Mouse (Mus musculus): ENCODE results near the gene Trpc6.

Gene Trpc6

DNA sequence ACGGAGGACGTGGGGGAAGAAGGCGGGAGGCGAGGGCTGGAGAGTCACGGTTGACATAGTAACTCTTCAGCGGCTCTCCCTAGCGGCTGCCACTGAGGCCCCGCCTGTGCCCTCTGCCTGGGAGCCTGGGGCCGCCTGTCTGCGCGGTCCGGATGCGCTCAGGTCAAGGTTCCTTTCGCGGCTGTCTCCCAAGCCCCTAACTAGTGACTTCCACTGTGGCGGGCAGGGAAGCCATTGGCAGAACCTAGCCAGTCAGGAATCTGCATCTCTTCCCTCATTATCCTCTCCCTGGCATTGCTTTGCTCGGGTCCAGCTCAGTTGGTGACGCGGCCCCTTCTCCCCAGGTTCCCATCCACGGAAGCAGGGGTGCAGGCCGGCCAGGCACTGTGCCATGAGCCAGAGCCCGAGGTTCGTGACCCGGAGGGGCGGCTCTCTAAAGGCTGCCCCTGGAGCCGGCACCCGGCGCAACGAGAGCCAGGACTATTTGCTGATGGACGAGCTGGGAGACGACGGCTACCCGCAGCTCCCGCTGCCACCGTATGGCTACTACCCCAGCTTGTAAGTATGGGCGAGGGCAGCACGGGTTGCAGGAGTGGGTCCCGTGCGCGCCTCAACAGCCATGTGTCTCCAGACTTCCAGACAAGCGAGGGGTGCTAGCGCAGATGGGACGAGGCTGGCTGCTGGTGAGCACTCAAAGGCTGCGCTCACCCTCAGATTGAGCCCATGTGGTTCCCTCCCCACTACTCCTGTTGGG, at the start of gene Trpc6:
Gene Trpc6 (plus strand): TSS at position 102 of the 754 bp plus-strand sequence.
- no peak for DNase-seq (ENCODE audit: low read depth in 2 of 2, low spot score in 2 of 2)

DNA sequence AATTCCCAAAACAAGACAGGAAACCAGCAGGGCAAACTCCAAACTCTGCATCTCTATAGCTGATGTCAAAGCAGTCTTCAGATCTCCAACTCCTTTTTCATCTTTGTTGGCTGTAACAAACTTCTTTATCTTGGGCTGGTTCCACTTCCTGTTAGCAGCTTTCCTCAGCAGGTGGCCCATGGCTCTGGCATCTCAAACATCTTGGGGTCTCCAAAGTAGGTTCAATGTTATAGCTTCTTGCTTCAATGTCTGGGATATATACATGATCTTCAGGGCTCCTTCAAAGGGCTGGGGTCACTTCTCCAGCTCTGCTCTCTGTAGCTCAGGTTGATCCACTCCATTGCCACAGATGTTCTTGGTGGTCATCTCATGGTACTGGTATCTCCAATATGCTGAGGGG, 23.0 kb upstream of the Trpc6 start:
- DNase-seq (ENCODE audit: low read depth in 2 of 2, low spot score in 2 of 2), result no peak

- DNase-seq (ENCODE audit: low read depth in 2 of 2, low spot score in 2 of 2), result no peak
These were observed 10.3 kb upstream of the Trpc6 start for GRCm38 (mm10) chr9:8533670-8534069.

DNA sequence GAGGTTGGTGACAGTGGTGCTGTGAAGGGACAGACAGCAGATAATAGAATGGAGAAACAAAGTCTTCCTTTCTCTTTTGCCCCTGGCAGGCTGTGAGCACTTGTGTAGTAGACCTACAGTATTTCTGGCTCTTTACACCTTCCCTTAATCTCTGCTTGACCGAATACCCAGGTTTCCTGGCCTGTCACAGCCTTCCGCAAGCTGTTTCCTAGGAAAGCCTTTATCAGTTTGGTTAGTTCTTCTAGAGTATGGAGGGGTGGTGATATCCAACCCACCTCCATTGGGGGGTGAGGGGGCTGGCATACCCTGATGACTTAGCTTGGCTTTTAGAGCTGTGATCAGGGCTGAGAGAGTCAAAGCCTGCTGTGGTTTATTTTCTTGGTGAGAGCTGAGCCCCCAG, 1.3 kb downstream of the Trpc6 start:
- no peak for DNase-seq (ENCODE audit: low read depth in 2 of 2, low spot score in 2 of 2)

DNA sequence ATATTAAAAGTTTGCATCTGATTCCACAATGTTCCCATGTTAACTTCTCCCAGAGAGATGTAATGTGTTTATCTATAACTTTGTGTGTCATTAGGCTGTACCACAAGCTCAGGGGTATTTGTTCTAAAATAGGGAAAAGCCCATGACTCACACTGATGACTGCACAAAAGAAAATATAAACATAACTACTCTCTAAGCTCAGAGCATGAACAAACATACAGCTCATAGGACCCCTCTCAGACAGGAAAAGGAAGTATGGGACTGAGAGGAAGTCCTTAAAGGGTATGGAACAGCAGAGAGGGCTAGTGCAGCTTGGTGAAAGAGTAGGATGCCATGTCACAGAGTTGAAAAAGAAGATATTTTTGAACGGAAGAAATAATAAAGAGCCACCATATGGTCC, 14.6 kb downstream of the Trpc6 start:
- DNase-seq (ENCODE audit: low read depth in 2 of 2, low spot score in 2 of 2), result no peak

DNA sequence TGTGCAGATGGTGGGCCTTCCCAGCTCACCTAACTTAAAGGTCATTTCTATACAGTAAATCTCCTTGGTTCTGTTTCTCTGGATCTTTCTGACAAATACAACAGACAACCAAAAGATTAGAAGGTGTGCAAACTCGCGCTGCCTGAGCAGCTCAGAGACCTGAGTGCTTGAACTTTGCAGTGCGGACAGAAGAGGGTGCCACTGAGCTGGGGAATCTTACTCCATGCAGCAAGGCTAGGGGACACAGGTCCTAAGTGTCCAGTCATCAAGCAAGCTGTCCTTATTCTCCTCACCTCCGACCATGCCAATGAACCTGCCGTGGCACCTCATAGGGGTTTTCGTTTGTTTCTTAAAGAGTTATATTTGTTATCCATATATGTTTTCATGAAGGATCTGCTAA, 48.7 kb downstream of the Trpc6 start:
- no peak for DNase-seq (ENCODE audit: low read depth in 2 of 2, low spot score in 2 of 2)

DNA sequence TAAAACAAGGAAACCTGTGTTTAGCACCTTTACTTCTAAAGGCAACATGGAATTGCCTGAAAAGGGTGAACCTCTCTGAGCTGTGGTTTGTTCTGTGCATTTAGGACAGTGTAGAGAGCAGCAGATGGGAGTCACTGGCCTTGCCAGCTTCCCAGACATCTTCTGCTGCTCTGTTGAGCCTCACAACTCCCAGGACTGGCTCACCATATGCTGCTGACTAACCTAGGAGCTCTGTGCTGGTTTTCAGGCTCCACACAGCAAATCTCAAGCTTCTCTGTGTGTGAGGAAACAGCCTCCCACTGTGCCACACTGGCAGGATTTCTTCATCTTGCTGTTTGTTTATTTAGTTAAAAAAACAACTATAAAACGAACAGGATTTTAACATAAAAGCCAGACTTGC, 53.1 kb downstream of the Trpc6 start:
- no peak for DNase-seq (ENCODE audit: low read depth in 2 of 2, low spot score in 2 of 2)

DNA sequence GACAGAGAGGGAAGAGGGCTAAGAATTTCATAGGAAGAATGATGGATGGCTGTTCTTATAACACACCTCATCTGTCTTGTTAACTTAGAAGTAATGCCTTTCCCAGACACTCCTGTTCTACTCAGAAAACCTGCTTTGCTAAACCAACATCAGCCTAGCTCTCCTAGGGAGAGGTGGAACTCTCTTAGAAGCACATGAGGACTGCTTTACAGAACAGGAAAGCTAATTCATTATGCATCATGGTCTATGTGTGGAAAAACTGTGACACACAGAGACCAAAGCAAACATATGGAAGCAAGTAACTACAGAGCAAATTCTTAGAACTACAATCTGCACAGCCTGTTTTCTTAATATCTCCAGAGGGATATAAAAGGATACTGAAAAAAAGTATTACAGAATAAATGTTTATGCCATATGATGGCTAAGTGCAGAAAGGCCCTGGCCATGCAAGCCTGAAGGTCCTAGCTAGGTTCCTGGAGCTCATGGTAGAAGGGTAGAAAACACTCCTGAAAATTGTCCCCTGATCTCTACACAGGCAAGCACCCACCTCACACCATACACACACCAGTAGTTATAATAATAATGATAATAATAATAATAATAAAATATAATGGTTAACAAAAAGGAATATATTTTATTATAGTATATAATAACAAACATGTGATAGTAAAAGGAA, 63.0 kb downstream of the Trpc6 start:
- no peak for DNase-seq (ENCODE audit: low read depth in 2 of 2, low spot score in 2 of 2)

GRCm38 (mm10) chr9:8634344-8634743, 90.4 kb downstream of the Trpc6 start:
- no peak for DNase-seq (ENCODE audit: low read depth in 2 of 2, low spot score in 2 of 2)

DNA sequence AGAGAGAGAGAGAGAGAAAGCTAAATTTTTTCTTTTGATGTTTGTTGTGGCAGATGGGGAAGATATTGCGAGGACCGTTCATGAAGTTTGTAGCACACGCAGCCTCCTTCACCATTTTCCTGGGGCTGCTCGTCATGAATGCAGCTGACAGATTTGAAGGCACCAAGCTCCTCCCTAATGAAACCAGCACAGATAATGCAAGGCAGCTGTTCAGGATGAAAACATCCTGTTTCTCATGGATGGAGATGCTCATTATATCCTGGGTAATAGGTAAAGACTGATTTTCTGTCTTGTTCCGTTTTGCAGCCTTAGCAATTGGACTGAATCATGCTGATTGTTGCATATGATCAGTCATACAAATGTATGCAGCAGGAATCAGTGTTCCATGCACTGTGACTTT, 99.5 kb downstream of the Trpc6 start:
- no peak for DNase-seq (ENCODE audit: low read depth in 2 of 2, low spot score in 2 of 2)

- DNase-seq (ENCODE audit: low read depth in 2 of 2, low spot score in 2 of 2), result no peak
These were observed 111.4 kb downstream of the Trpc6 start for GRCm38 (mm10) chr9:8655347-8655746.

DNA sequence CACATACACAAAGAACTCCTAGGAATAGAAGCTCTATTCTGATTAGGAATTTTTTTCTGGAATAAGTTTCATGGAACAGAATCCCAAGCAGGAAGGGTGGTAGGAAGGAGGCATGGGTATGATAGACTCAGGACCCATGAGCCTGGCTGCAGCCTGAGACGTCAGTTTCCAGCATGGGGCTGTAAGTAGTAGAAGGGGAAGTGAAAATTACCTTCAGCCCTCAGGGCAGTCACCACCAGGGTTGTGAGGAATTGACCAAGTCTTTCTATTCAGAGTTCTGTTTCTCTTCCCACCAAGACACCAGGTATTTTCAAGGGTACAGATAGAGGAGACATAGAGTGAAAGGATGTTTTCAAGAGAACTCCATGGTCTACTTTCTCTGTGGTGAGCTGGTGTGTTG, 129.0 kb downstream of the Trpc6 start:
- no peak for DNase-seq (ENCODE audit: low read depth in 2 of 2, low spot score in 2 of 2)

GRCm38 (mm10) chr9:8676607-8677006, 132.7 kb downstream of the Trpc6 start:
- no peak for DNase-seq (ENCODE audit: low read depth in 2 of 2, low spot score in 2 of 2)

- no peak for DNase-seq (ENCODE audit: low read depth in 2 of 2, low spot score in 2 of 2)
These were observed 149.2 kb downstream of the Trpc6 start for GRCm38 (mm10) chr9:8693177-8693576.

DNA sequence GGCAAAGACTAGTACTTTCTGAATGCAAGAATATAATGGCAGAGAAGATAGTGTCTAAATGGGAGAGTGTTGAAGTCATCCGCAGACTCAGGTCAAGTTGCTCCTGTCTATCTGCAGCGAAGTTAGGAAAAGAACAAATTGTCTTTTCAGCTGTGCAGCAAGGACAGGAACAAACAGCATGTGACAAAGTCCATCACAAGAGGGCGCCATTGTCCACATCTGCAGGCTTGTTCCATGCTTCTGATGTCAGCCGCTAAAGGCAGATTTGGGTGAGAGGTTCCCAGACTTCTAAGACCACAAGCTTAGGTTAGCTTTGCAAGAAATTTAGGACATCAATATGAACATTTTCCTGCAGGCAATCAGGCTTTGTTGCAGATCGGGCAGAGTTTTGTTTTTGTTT, 156.7 kb downstream of the Trpc6 start:
- no peak for DNase-seq (ENCODE audit: low read depth in 2 of 2, low spot score in 2 of 2)

- no peak for DNase-seq (ENCODE audit: low read depth in 2 of 2, low spot score in 2 of 2)
These were observed 159.6 kb downstream of the Trpc6 start for GRCm38 (mm10) chr9:8703516-8703915.

- DNase-seq (ENCODE audit: low read depth in 2 of 2, low spot score in 2 of 2), result no peak
These were observed 160.0 kb downstream of the Trpc6 start for GRCm38 (mm10) chr9:8703956-8704355.

DNA sequence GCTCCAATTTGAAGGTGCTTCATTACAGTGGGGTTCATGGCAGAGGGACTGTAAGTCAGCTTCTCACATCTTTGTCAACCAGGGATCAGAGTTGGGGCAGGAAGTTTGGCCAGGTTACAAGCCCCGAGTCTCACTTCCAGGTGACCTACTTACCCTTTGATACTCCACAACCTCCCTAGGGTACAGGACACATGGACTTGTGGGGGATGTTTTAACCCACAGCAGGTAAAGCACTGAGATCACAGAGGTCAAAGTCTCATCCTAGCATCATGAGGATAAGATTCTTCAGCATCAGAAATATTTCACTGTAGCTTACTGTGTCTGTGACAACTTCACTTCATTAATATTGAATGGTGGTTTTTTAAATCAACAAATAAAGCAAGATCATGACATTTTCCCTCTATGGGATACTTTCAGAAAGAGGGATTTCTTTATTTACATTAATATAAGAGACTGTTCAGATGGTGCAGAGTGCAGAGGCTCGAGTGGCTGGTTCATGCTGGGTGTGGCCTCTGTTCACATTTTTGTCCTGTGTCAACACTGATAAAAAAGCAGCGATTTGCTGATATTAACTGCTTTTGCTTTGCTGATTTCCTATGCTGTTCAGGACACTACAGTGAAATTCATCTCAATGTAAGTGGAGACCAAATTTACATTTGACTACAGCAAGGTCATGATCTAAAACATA, 166.3 kb downstream of the Trpc6 start:
- no peak for DNase-seq (ENCODE audit: low read depth in 2 of 2, low spot score in 2 of 2)

DNA sequence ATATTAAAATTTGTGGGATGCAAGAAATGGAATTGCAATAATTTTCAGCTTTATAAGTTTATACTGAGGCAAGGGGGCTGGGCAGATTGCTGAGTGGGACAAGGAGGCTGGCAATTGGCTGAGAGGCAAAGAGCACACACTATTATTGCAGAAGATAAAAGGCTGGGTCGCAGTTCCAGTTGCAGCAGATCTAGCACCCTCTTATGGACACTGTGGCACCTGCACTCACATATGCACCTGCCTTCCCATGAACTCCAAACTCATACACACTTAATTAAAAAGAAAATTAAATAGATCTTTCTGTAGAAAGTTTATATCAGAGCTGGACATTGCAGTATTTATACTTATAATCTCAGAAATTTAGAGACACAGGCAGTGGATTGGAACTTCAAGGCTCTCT, 175.1 kb downstream of the Trpc6 start:
- no peak for DNase-seq (ENCODE audit: low read depth in 2 of 2, low spot score in 2 of 2)

GRCm38 (mm10) chr9:8729056-8729455, 185.1 kb downstream of the Trpc6 start:
- no peak for DNase-seq (ENCODE audit: low read depth in 2 of 2, low spot score in 2 of 2)
